Mouse (Mus musculus) induced T-regulatory cell, adult 2 months (primary cell): Measurements from ENCODE around the gene Gm5935.
"Not testable (repeated sequence)": the region's sequence is repeated elsewhere in the genome, so short reads cannot be mapped to it uniquely, and the experiment has no call there.

Source experiments
- DNase-seq: peaks from one replicate; pipeline ENCODE4 v3.0.0-alpha.2; 2012; ENCODE audit warnings: low read depth

Gene Gm5935

DNA sequence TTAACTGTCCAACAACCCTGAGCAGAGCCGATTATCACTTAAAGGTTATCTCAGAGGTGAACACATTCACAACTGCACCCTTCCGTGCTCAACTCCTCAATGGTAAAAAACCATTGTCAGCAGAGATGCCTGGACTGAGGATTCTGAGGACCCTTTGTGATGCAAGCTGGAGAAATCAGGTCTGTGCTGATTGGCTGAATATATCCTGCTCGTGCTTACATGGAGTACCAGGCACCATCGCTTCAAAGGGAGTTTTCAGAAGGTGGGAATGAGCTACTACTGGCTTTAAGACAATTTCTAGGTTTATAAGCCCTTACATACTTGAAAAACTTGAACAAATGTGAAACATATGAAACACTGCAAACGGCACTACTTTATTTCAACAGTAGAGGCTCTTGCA is at the start of gene Gm5935:
Gene Gm5935 (minus strand): TSS at position 101 of the 400 bp plus-strand sequence.
- DNase-seq, result not testable (repeated sequence)
